ENCODE assay signal across 8 mouse cellular contexts in the genomic region with DNA sequence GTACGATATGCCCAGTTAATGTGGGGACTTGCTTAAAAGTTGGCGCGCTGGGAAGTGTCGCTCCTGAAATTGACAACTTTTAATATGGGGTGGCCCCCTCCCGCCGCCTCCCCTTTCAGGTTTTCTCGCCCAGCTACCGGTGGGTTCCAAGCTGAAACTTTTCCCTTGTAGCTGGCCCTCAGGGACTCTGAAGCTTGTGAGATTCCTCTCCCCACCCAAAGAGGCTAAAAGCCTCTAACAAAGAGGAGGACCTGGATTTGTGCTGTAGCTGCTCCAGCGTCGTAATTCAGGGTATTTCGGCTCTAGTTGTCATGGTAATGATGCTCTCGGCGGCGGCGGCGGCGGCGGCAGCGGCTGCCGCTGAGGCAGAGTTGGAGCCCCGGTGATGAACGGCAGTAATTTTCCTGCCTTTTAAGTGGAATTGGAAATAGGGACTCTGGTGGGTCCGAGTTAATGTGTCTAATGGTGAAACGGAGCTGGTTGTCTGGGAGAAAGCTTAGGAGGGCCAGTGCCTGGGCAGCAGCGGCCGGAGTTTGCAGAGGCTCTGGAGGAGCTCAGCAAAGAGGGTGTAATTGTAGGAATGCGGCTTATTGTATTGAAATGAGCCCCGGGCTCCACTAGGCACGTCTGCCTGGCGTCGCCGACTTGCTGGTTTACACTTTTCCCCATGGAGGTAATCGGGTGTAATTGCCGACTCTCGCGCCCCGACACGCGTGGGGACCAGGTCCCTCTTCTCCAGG. TPM values are rescaled to one million over a fixed set of nuclear protein-coding genes. Genes with fewer than 3 reads are reported as not detected.
DNase-seq lines count a peak whose midpoint lies in the region; ATAC-seq lines count a peak whose summit lies in the region.

No protein-coding gene starts in this region.

- H3K36me3 ChIP-seq in megakaryocyte, embryonic 14.5 days (replicated peaks; ENCODE audit: low read length), result no peaks in the 10 kb centered on the region
- H3K36me3 ChIP-seq in forebrain, embryonic 10.5 days (replicated peaks), result no peaks in the 10 kb centered on the region
- no peaks in the 10 kb centered on the region for H3K36me3 ChIP-seq in hindbrain, embryonic 15.5 days
- H3K36me3 ChIP-seq in liver, embryonic 13.5 days, result no peaks in the 10 kb centered on the region
- H3K36me3 ChIP-seq in neural tube, embryonic 15.5 days, result no peaks in the 10 kb centered on the region

- H3K4me1 ChIP-seq in megakaryocyte, embryonic 14.5 days, result peaks cover 56% of the 10 kb centered on the region
- peaks cover 65% of the 10 kb centered on the region for H3K4me1 ChIP-seq in forebrain, embryonic 10.5 days
- peaks cover 58% of the 10 kb centered on the region for H3K4me1 ChIP-seq in hindbrain, embryonic 15.5 days (replicated peaks)
- H3K4me1 ChIP-seq in liver, embryonic 13.5 days (replicated peaks), result peaks cover 53% of the 10 kb centered on the region
- peaks cover 59% of the 10 kb centered on the region for H3K4me1 ChIP-seq in neural tube, embryonic 15.5 days

- WGBS in forebrain, embryonic 10.5 days, result under 1% methylated on average over 39 of the region's 39 CpGs
- under 1% methylated on average over 39 of the region's 39 CpGs for WGBS in hindbrain, embryonic 15.5 days
- under 1% methylated on average over 39 of the region's 39 CpGs for WGBS in liver, embryonic 13.5 days (ENCODE audit: insufficient replicate concordance)
- under 1% methylated on average over 39 of the region's 39 CpGs for WGBS in neural tube, embryonic 15.5 days

- H3K4me3 ChIP-seq in megakaryocyte, embryonic 14.5 days (replicated peaks), result peak overlapping the region; percentile 94
- peak overlapping the region; percentile 78 for H3K4me3 ChIP-seq in forebrain, embryonic 10.5 days
- H3K4me3 ChIP-seq in hindbrain, embryonic 15.5 days, result peak overlapping the region; percentile 74
- peak overlapping the region; percentile 65 for H3K4me3 ChIP-seq in liver, embryonic 13.5 days (replicated peaks)
- peak overlapping the region; percentile 74 for H3K4me3 ChIP-seq in neural tube, embryonic 15.5 days (replicated peaks)

- no peak for ATAC-seq in megakaryocyte, adult 5-6 weeks (ENCODE audit: poor library complexity, severe bottlenecking)
- ATAC-seq in hindbrain, embryonic 15.5 days (ENCODE audit: low FRiP score, low read depth), result no peak
- ATAC-seq in liver, embryonic 13.5 days (ENCODE audit: low read depth), result no peak
- ATAC-seq in neural tube, embryonic 15.5 days (ENCODE audit: low FRiP score), result no peak
- ATAC-seq in megakaryocyte-erythroid progenitor cell, adult 5-6 weeks (replicated peaks; ENCODE audit: low FRiP score, low TSS enrichment, poor library complexity, severe bottlenecking), result no peak

- peak overlapping the region; percentile 97 for H3K4me2 ChIP-seq in hindbrain, embryonic 15.5 days
- H3K4me2 ChIP-seq in liver, embryonic 13.5 days, result peak overlapping the region; percentile 96
- H3K4me2 ChIP-seq in neural tube, embryonic 15.5 days, result peak overlapping the region; percentile 100

- peak overlapping the region; percentile 86 for H3K27ac ChIP-seq in forebrain, embryonic 10.5 days
- peak overlapping the region; percentile 87 for H3K27ac ChIP-seq in hindbrain, embryonic 15.5 days (replicated peaks)
- no peak overlapping the region for H3K27ac ChIP-seq in liver, embryonic 13.5 days
- H3K27ac ChIP-seq in neural tube, embryonic 15.5 days (replicated peaks), result peak overlapping the region; percentile 90

- peaks cover 2% of the 10 kb centered on the region; the same call in 1 of the 2 replicates for H3K9me3 ChIP-seq in megakaryocyte, embryonic 14.5 days
- no peaks in the 10 kb centered on the region for H3K9me3 ChIP-seq in forebrain, embryonic 10.5 days
- no peaks in the 10 kb centered on the region for H3K9me3 ChIP-seq in hindbrain, embryonic 15.5 days
- H3K9me3 ChIP-seq in liver, embryonic 13.5 days (replicated peaks), result no peaks in the 10 kb centered on the region
- H3K9me3 ChIP-seq in neural tube, embryonic 15.5 days (replicated peaks), result no peaks in the 10 kb centered on the region

- peak; percentile 39 for DNase-seq in adrenal gland, postnatal 25 days
- DNase-seq in forebrain, embryonic 10.5 days (ENCODE audit: extremely low spot score, low spot score), result peak; percentile 76
- DNase-seq in liver, embryonic 13.5 days, result no peak

- H3K27me3 ChIP-seq in megakaryocyte, embryonic 14.5 days (replicated peaks), result peaks cover 65% of the 10 kb centered on the region
- H3K27me3 ChIP-seq in forebrain, embryonic 10.5 days (ENCODE audit: poor library complexity, severe bottlenecking), result peaks cover 57% of the 10 kb centered on the region
- peaks cover 28% of the 10 kb centered on the region for H3K27me3 ChIP-seq in hindbrain, embryonic 15.5 days
- peaks cover 74% of the 10 kb centered on the region for H3K27me3 ChIP-seq in liver, embryonic 13.5 days
- H3K27me3 ChIP-seq in neural tube, embryonic 15.5 days (replicated peaks), result peaks cover 34% of the 10 kb centered on the region

- peak overlapping the region; percentile 54 for H3K9ac ChIP-seq in hindbrain, embryonic 15.5 days
- peak overlapping the region; percentile 79 for H3K9ac ChIP-seq in liver, embryonic 13.5 days
- H3K9ac ChIP-seq in neural tube, embryonic 15.5 days (replicated peaks), result peak overlapping the region; percentile 72

RNA-seq across cellular contexts. Expression of a gene that starts 0.9 kb away (rescaled TPM):
- polyA plus RNA-seq in megakaryocyte, embryonic 14.5 days (2012; ENCODE audit: insufficient read depth, low replicate concordance), result 0.42 and 0.75 TPM in 2 replicates
- total RNA-seq in megakaryocyte, adult 5-6 weeks (2015), result 1.6 and 2.4 TPM in 2 replicates
- 0.04 and 0.73 TPM in 2 replicates for total RNA-seq in megakaryocyte, adult 5-6 weeks (2017)
- total RNA-seq in adrenal gland, postnatal 25 days (2021), result 42.1 and 42.8 TPM in 2 replicates
- polyA plus RNA-seq in forebrain, embryonic 10.5 days (2016; fragmentation: Nextera tagmentation; extraction: Ambion mirVana), result 0.26 and 0.30 TPM in 2 replicates
- 2.2 and 2.3 TPM in 2 replicates for polyA plus RNA-seq in hindbrain, embryonic 15.5 days (2015; fragmentation: Nextera tagmentation; extraction: Ambion mirVana)
- not detected in 2 replicates for polyA plus RNA-seq in liver, embryonic 13.5 days (2015; fragmentation: Nextera tagmentation; extraction: Ambion mirVana)
- 1.8 and 2.7 TPM in 2 replicates for polyA plus RNA-seq in neural tube, embryonic 15.5 days (2015; fragmentation: Nextera tagmentation; extraction: Ambion mirVana)
- 0.59 and 0.64 TPM in 2 replicates for total RNA-seq in megakaryocyte-erythroid progenitor cell, adult 5-6 weeks (2014; fragmentation: Nextera tagmentation)
- 0.27 and 2.2 TPM in 2 replicates for total RNA-seq in megakaryocyte-erythroid progenitor cell, adult 5-6 weeks (2017)
